Mouse (Mus musculus): Measurements from ENCODE around the gene Piezo1.

Piezo1 gene

DNA sequence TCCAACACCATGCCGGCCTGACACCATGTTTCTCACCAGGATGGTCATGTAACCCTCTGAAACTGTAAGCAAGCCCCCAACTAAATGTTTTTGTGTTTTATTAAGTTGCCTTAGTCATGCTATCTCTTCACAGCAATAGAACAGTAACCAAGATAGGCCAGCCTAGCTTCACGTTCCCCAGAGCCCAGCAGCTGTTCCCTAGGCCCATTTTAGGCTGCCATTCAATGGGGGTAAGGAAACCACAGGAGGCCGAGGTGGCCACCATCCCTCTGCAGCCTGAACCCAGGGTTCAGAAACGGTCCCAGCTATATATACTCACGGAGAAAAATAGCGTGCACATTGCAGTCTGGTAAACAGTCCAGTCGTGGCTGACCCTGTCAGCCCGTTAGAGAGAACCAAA lies 7.0 kb downstream of the Piezo1 start:
- no peak for DNase-seq

DNA sequence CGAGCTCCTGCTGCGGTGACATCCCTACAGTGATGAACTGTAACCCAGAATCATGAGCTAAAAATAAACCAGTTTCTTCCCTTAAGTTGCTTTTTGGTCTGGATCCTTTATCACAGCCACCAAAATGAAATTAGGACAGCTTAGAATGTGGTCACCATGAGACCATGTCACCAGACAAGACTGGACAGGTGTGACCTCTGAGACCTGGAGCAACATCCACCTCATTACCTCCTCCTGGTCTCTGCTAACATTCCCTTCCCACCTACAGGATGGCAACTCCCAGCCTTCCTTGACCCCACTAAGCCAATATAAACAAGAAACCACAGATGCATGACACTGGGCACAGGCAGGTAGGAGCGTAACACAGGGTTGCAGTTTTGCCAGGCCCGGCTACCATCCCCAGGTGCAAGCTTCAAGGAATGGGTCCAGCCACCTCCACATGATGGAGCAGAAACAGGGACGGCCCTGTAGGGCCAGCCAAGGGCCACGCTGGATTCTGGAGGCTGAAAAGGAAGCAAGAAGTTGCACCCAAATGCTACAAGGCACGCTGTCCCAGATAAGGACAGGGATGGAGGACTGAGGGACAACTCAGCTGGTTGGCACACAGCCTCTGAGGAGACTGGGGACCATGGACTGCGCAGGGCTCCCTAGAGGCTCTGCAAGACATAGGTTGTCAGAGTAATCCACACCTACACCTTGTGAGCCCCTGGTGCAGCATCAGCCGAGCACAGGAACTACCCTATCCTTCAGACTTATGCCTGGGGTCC lies 12.6 kb downstream of the Piezo1 start:
- DNase-seq, result no peak

DNA sequence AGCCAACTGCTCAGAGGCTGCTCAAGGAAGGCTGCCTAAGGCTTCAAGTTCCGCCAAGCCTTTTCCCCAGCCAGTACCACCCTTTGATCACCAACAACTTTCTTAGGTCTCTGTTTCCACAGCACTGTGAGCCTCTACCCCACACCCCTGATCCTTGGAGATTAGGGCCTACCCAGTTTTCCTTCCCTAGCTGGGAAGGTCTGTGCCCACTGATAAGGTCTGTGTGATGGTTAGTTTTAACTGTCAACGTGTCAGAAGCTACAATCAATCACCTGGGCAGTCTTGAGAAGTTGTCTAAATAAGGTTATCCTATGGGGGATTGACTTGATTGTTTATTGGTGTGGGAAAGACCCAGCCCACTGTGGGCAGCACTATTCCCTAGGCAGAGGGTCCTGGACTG lies 13.3 kb downstream of the Piezo1 start:
- no peak for DNase-seq

DNA sequence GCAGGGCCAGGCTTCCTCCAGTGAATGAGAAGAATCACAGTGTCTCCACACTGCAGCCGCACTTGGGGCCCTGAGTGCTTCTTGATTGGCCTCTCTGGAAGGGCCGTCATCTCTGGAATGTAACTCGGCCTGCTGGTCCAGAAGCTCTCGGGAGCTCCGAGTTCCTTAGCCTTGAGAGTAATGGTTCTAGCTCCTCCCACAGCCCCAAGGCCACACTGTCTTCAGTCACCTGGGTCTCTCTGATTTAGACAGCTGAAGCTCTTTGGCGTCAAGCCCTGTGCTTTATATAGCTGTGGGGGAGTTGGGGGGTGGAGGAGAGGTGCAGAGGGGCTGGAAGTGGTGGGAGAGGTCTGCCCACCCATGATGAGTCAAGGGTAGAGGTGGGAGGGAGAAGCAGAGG lies 14.1 kb downstream of the Piezo1 start:
- DNase-seq, result no peak

- DNase-seq, result no peak
Observed at GRCm38 (mm10) chr8:122531312-122531711, 19.8 kb downstream of the Piezo1 start.

GRCm38 (mm10) chr8:122529159-122529558 lies 22.0 kb downstream of the Piezo1 start:
- DNase-seq, result no peak

DNA sequence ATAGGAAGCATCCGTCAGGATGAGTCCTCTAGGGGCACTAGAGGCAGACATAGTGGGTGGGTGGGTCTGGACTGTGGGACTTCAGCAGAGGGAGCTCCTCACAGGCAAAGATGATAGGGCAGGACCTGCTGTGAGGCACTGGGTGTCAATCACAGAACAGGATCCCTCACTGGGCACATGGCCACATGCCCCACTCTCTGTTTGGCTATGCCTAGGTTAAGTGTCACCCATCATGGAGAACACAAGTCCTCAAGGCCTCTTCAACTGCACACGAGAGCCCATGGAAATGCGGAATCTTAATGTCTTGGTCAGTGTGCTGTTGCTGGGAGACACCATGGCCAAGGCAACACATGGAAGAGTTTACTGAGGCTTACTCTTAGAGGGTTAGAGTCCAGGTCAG lies 23.2 kb downstream of the Piezo1 start:
- DNase-seq, result no peak

DNA sequence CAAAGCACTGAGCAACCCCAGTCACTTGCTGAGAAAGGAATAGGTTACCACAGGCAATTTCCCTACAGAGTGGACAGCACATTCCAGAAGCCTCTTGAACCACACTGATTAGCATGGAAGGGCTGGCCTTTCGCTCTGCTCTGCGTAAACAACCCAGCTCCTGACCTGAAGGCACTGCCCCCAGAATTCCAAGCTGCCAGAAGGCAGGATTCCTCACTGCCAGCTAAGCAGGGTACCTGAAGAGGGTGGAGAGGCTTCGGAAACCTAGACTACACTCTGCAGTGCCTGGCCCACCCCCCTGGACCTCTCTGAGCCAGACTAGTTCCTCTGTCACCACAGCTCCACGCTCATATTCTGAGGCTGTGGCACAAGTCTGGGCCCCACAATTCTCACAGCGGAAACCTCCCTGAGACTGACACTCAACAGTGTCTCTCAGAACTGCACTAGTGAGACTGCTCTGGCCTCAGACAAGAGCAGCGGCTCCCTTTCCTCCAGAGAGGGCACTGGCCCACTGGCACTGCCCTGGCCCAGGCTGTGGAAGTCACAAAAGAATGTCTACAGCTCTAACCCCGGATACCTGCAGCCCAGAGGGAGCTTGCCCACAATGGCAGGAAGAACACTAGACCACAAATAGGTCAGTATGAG lies 24.5 kb downstream of the Piezo1 start:
- DNase-seq, result no peak

DNA sequence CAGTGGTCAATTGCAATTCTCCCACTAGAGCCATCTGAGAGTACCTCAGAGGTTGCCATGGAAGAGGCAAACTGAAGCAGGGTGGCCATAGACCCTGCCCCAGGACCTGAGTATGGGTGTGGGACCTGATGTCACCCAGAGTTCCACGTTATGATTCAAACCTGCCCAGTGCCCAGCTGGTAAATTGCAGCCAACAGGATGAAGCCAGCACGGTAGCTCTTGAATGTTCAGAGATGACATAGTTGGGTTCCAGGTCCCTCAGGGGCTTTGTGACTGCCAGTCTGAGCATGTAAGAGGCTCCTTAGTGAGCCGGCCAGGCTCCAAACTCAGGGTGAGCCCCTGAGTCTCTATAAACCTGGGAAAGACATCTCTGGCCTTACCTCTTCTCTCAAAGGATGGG lies 25.0 kb downstream of the Piezo1 start:
- DNase-seq, result no peak

GRCm38 (mm10) chr8:122525004-122525403 lies 26.1 kb downstream of the Piezo1 start:
- no peak for DNase-seq

- peak; percentile 34 for DNase-seq
Observed at GRCm38 (mm10) chr8:122524506-122524905, 26.6 kb downstream of the Piezo1 start.

GRCm38 (mm10) chr8:122523652-122524360 lies 27.3 kb downstream of the Piezo1 start:
- peak; percentile 92 for DNase-seq

- DNase-seq, result peak; percentile 71
Observed at GRCm38 (mm10) chr8:122522796-122523651, 28.1 kb downstream of the Piezo1 start.

GRCm38 (mm10) chr8:122520611-122521010 lies 30.5 kb downstream of the Piezo1 start:
- no peak for DNase-seq

GRCm38 (mm10) chr8:122517541-122518190 lies 33.5 kb downstream of the Piezo1 start:
- DNase-seq, result peak; percentile 84

- no peak for DNase-seq
Observed at GRCm38 (mm10) chr8:122515699-122516098, 35.4 kb downstream of the Piezo1 start.

- no peak for DNase-seq
Observed at GRCm38 (mm10) chr8:122512392-122512791, 38.7 kb downstream of the Piezo1 start.

DNA sequence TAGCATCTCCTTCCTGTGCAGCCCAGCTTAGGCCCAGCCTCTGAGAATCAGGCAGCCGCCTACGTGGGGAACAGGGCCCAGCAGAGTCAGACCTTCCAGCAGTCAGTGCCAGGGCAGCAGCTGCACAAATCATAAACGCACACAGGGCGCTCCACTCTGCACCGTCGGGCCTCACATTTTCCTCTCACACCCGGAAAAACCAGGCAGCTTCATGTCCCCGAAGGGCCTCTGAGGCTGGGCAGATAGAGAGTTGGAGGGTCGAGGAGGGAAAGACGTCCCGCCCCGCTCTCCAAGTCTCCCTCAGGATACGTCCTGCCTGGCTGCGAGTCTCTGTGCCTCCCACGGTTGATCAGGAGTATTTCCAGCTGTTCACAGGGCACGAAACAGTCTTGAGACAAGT lies 39.6 kb downstream of the Piezo1 start:
- no peak for DNase-seq

- DNase-seq, result peak; percentile 87
Observed at GRCm38 (mm10) chr8:122500856-122501255, 50.3 kb downstream of the Piezo1 start.

DNA sequence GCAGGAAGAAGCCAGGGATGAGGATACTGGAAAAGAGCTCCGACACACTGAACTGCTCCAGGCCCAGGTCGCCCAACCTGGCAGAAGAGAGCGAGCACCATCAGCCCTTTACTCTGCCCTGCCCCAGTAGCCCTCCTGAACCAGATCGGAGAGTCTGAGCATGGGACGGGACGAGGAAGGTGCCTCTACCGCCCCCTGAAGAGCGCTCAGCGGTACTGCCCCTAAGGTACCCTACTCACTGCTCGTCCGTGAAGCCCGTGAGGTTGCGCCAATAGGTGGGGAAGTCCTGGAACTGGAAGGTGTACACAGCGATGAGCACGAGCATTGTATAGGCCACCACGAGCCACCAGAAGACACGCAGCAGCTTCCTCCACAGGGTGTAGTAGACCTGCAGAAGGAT lies 53.2 kb downstream of the Piezo1 start:
- no peak for DNase-seq

- DNase-seq, result no peak
Observed at GRCm38 (mm10) chr8:122497016-122497734, 54.0 kb downstream of the Piezo1 start.

- no peak for DNase-seq
Observed at GRCm38 (mm10) chr8:122488387-122488786, 62.7 kb downstream of the Piezo1 start.

Data from retina, postnatal 1 day (tissue).